Mouse (Mus musculus): ENCODE measurements around the gene Pate2. TPM values are rescaled to one million over a fixed set of nuclear protein-coding genes. Genes with fewer than 3 reads are reported as not detected.

Gene Pate2
- polyA plus RNA-seq (2016; fragmentation: Nextera tagmentation; extraction: Ambion mirVana), result 2.3 TPM in 2 replicates

GRCm38 (mm10) chr9:35569571-35570534, at the start of gene Pate2, which contains the start of gene Hyls1:
TSS of gene Pate2 (plus strand) at chr9:35570284.
TSS of gene Hyls1 (minus strand) at chr9:35570398.
- peaks cover 22% of the 10 kb centered on the region for H3K4me1 ChIP-seq
- H3K4me2 ChIP-seq, result peak within 1 kb of the TSS; percentile 67
- ATAC-seq (ENCODE audit: low FRiP score), result peak; percentile 98
- under 1% methylated on average over 86 of the region's 86 CpGs for WGBS
- peak within 1 kb of the TSS; percentile 88 for H3K9ac ChIP-seq
- no peaks in the 10 kb centered on the region for H3K9me3 ChIP-seq
- peak within 1 kb of the TSS; percentile 93 for H3K27ac ChIP-seq
- H3K36me3 ChIP-seq (replicated peaks), result peaks cover 26% of the 10 kb centered on the region
- H3K27me3 ChIP-seq, result peaks cover 12% of the 10 kb centered on the region
- peak within 1 kb of the TSS; percentile 80 for H3K4me3 ChIP-seq (replicated peaks)

- H3K36me3 ChIP-seq (replicated peaks), result no peaks in the 10 kb centered on the region
- 89% methylated on average over 6 of the region's 6 CpGs for WGBS
- H3K4me3 ChIP-seq (replicated peaks), result no peak overlapping the region
- no peak overlapping the region for H3K27ac ChIP-seq
- no peak for ATAC-seq (ENCODE audit: low FRiP score)
- no peak overlapping the region for H3K4me2 ChIP-seq
- H3K4me1 ChIP-seq, result peaks cover 15% of the 10 kb centered on the region
- H3K9ac ChIP-seq, result no peak overlapping the region
- H3K27me3 ChIP-seq, result peaks cover 12% of the 10 kb centered on the region; the same call in 1 of the 2 replicates
- H3K9me3 ChIP-seq, result no peaks in the 10 kb centered on the region
Measured at GRCm38 (mm10) chr9:35520631-35521348, 49.3 kb upstream of the Pate2 start.

GRCm38 (mm10) chr9:35522241-35522640, 47.8 kb upstream of the Pate2 start:
- Histone ChIP-seq H3K27me3 (peaks cover 12% of the 10 kb centered on the region; the same call in 1 of the 2 replicates), H3K9ac (no peak overlapping the region), H3K27ac (no peak overlapping the region), H3K9me3 (no peaks in the 10 kb centered on the region), H3K36me3 (replicated peaks) (no peaks in the 10 kb centered on the region), H3K4me3 (replicated peaks) (no peak overlapping the region), H3K4me2 (no peak overlapping the region), H3K4me1 (peaks cover 15% of the 10 kb centered on the region)
- ATAC-seq (ENCODE audit: low FRiP score), result no peak
- WGBS, result 79% methylated on average over 2 of the region's 2 CpGs

GRCm38 (mm10) chr9:35522821-35523515, 47.1 kb upstream of the Pate2 start:
- H3K9ac ChIP-seq, result no peak overlapping the region
- H3K9me3 ChIP-seq, result no peaks in the 10 kb centered on the region
- H3K4me3 ChIP-seq (replicated peaks), result no peak overlapping the region
- ATAC-seq (ENCODE audit: low FRiP score), result no peak
- 78% methylated on average over 1 of the region's 1 CpGs for WGBS
- no peaks in the 10 kb centered on the region for H3K36me3 ChIP-seq (replicated peaks)
- H3K27me3 ChIP-seq, result peaks cover 12% of the 10 kb centered on the region; the same call in 1 of the 2 replicates
- H3K4me1 ChIP-seq, result peaks cover 15% of the 10 kb centered on the region
- 0 out of 2 replicates have a peak overlapping the region, but pooled peaks have one; percentile 63 for H3K27ac ChIP-seq
- H3K4me2 ChIP-seq, result no peak overlapping the region

- peak; percentile 69 for ATAC-seq (ENCODE audit: low FRiP score)
Measured at GRCm38 (mm10) chr9:35523541-35523940, 46.5 kb upstream of the Pate2 start.

GRCm38 (mm10) chr9:35523941-35524411, 46.1 kb upstream of the Pate2 start:
- Histone ChIP-seq H3K27me3 (peaks cover 12% of the 10 kb centered on the region; the same call in 1 of the 2 replicates), H3K9me3 (no peaks in the 10 kb centered on the region), H3K9ac (no peak overlapping the region), H3K27ac (peak overlapping the region; percentile 63), H3K36me3 (replicated peaks) (no peaks in the 10 kb centered on the region), H3K4me3 (replicated peaks) (no peak overlapping the region), H3K4me1 (peaks cover 15% of the 10 kb centered on the region), H3K4me2 (peak overlapping the region; percentile 19; the same call in 1 of the 2 replicates)
- WGBS, result 30% methylated on average over 7 of the region's 7 CpGs
- ATAC-seq (ENCODE audit: low FRiP score), result peak; percentile 71

More at GRCm38 (mm10) chr9:35523541-35523940, 46.5 kb upstream of the Pate2 start:
- WGBS, result 24% methylated on average over 5 of the region's 5 CpGs
- Histone ChIP-seq H3K27me3 (peaks cover 12% of the 10 kb centered on the region; the same call in 1 of the 2 replicates), H3K4me3 (replicated peaks) (no peak overlapping the region), H3K4me1 (peaks cover 15% of the 10 kb centered on the region), H3K9me3 (no peaks in the 10 kb centered on the region), H3K27ac (peak overlapping the region; percentile 63), H3K9ac (no peak overlapping the region), H3K4me2 (peak overlapping the region; percentile 19; the same call in 1 of the 2 replicates), H3K36me3 (replicated peaks) (no peaks in the 10 kb centered on the region)

- Histone ChIP-seq H3K27ac (no peak overlapping the region), H3K9me3 (no peaks in the 10 kb centered on the region), H3K4me1 (peaks cover 3% of the 10 kb centered on the region), H3K4me2 (no peak overlapping the region), H3K27me3 (peaks cover 6% of the 10 kb centered on the region; the same call in 1 of the 2 replicates), H3K36me3 (replicated peaks) (no peaks in the 10 kb centered on the region), H3K9ac (no peak overlapping the region), H3K4me3 (replicated peaks) (no peak overlapping the region)
- no peak for ATAC-seq (ENCODE audit: low FRiP score)
- WGBS, result 62% methylated on average over 3 of the region's 3 CpGs
Measured at GRCm38 (mm10) chr9:35529141-35529540, 40.9 kb upstream of the Pate2 start.

- H3K4me3 ChIP-seq (replicated peaks), result no peak overlapping the region
- H3K4me1 ChIP-seq, result peaks cover 3% of the 10 kb centered on the region
- H3K36me3 ChIP-seq (replicated peaks), result no peaks in the 10 kb centered on the region
- no peak overlapping the region for H3K27ac ChIP-seq
- no peaks in the 10 kb centered on the region for H3K9me3 ChIP-seq
- 25% methylated on average over 1 of the region's 1 CpGs for WGBS
- no peak overlapping the region for H3K9ac ChIP-seq
- peaks cover 6% of the 10 kb centered on the region; the same call in 1 of the 2 replicates for H3K27me3 ChIP-seq
- ATAC-seq (ENCODE audit: low FRiP score), result no peak
- H3K4me2 ChIP-seq, result no peak overlapping the region
Measured at GRCm38 (mm10) chr9:35529796-35530195, 40.3 kb upstream of the Pate2 start.

- H3K27me3 ChIP-seq, result peaks cover 6% of the 10 kb centered on the region; the same call in 1 of the 2 replicates
- no peak for ATAC-seq (ENCODE audit: low FRiP score)
- WGBS, result 79% methylated on average over 9 of the region's 9 CpGs
Measured at GRCm38 (mm10) chr9:35533266-35533665, 36.8 kb upstream of the Pate2 start.

GRCm38 (mm10) chr9:35535110-35535509, 35.0 kb upstream of the Pate2 start:
- Histone ChIP-seq H3K4me2 (no peak overlapping the region), H3K27ac (no peak overlapping the region), H3K4me1 (no peaks in the 10 kb centered on the region), H3K4me3 (replicated peaks) (no peak overlapping the region), H3K27me3 (0 out of 2 replicates have a peak, but pooled peaks cover 3% of the 10 kb centered on the region), H3K9ac (no peak overlapping the region), H3K9me3 (no peaks in the 10 kb centered on the region), H3K36me3 (replicated peaks) (no peaks in the 10 kb centered on the region)
- ATAC-seq (ENCODE audit: low FRiP score), result peak; percentile 90
- 8% methylated on average over 2 of the region's 2 CpGs for WGBS

More at GRCm38 (mm10) chr9:35533266-35533665, 36.8 kb upstream of the Pate2 start:
- H3K4me3 ChIP-seq (replicated peaks), result no peak overlapping the region
- H3K4me1 ChIP-seq, result peaks cover 3% of the 10 kb centered on the region
- no peaks in the 10 kb centered on the region for H3K9me3 ChIP-seq
- H3K27ac ChIP-seq, result no peak overlapping the region
- no peaks in the 10 kb centered on the region for H3K36me3 ChIP-seq (replicated peaks)
- H3K9ac ChIP-seq, result no peak overlapping the region
- no peak overlapping the region for H3K4me2 ChIP-seq

GRCm38 (mm10) chr9:35535876-35536275, 34.2 kb upstream of the Pate2 start:
- Histone ChIP-seq H3K9ac (no peak overlapping the region), H3K4me3 (replicated peaks) (no peak overlapping the region), H3K4me2 (no peak overlapping the region), H3K27me3 (0 out of 2 replicates have a peak, but pooled peaks cover 3% of the 10 kb centered on the region), H3K36me3 (replicated peaks) (0 out of 2 replicates have a peak, but pooled peaks cover 2% of the 10 kb centered on the region), H3K4me1 (no peaks in the 10 kb centered on the region), H3K9me3 (no peaks in the 10 kb centered on the region), H3K27ac (no peak overlapping the region)
- ATAC-seq (ENCODE audit: low FRiP score), result no peak
- WGBS, result 83% methylated on average over 4 of the region's 4 CpGs
